Mouse (Mus musculus) MEL (cell line): Measurements from ENCODE around the gene Plxnb1. TPM values are rescaled to one million over a fixed set of nuclear protein-coding genes. Genes with fewer than 3 reads are reported as not detected.

Experiments
- DNase-seq: peaks from one replicate; pipeline ENCODE4 v3.0.0; 2011; ENCODE audit warnings: low read depth, low spot score
- H3K27ac ChIP-seq: 2 replicates; pipeline ENCODE4 v1.5.1; 2012; ENCODE audit warnings: low read depth, mild to moderate bottlenecking, control low read depth, low read length, moderate library complexity; ENCODE audit not compliant: control insufficient read depth
- H3K27me3 ChIP-seq, 2 experiments: fragments of 150-350 bp in 1 of 2; sonication (generic) in 1 of 2; 2 replicates each; pipeline ENCODE4 v1.6.1; 2012; ENCODE audit warnings: low read length in 2 of 2, mild to moderate bottlenecking in 2 of 2, improper control_type of control experiment in 1 of 2, moderate library complexity in 1 of 2; ENCODE audit not compliant: insufficient read depth in 2 of 2, control insufficient read depth in 1 of 2
- H3K36me3 ChIP-seq, 2 experiments: 2 replicates each; pipeline ENCODE4 v1.6.1; 2012 to 2014; ENCODE audit warnings: low read length in 2 of 2, improper control_type of control experiment in 1 of 2, inconsistent platforms in 1 of 2, mild to moderate bottlenecking in 1 of 2; ENCODE audit not compliant: insufficient read depth in 2 of 2, control insufficient read depth in 1 of 2
- H3K4me1 ChIP-seq, 2 experiments: fragments of 150-350 bp in 1 of 2; sonication (generic) in 1 of 2; 2 replicates each; pipeline ENCODE4 v1.6.1; 2012; ENCODE audit warnings: low read length in 2 of 2, improper control_type of control experiment in 1 of 2, mild to moderate bottlenecking in 1 of 2; ENCODE audit not compliant: insufficient read depth in 2 of 2, control insufficient read depth in 1 of 2
- H3K4me3 ChIP-seq, 2 experiments: fragments of 150-350 bp in 1 of 2; sonication (generic) in 1 of 2; 2 replicates each; pipeline ENCODE4 v1.5.1; 2012; ENCODE audit warnings: low read depth in 2 of 2, low read length in 2 of 2, mild to moderate bottlenecking in 2 of 2, moderate library complexity in 2 of 2, control low read depth in 1 of 2, improper control_type of control experiment in 1 of 2; ENCODE audit not compliant: control insufficient read depth in 1 of 2, insufficient read depth in 1 of 2
- H3K79me2 ChIP-seq: 2 replicates; pipeline ENCODE4 v1.6.1; 2012; ENCODE audit warnings: mild to moderate bottlenecking, low read length, moderate library complexity; ENCODE audit not compliant: control insufficient read depth, poor library complexity, insufficient read depth
- H3K9ac ChIP-seq: 2 replicates; pipeline ENCODE4 v1.6.1; 2012; ENCODE audit warnings: low read depth, mild to moderate bottlenecking, control low read depth, low read length, moderate library complexity; ENCODE audit not compliant: control insufficient read depth, poor library complexity, severe bottlenecking
- H3K9me3 ChIP-seq: fragments of 150-350 bp; sonication (generic); replicated peaks from 2 replicates; pipeline ENCODE4 v1.6.1; 2012; ENCODE audit warnings: mild to moderate bottlenecking, low read length, improper control_type of control experiment, moderate library complexity; ENCODE audit not compliant: insufficient read depth
- CHD1 ChIP-seq: IDR thresholded peaks from 2 replicates; pipeline ENCODE4 v1.6.1; 2012; ENCODE audit warnings: low read depth, mild to moderate bottlenecking, inconsistent platforms, low read length, improper control_type of control experiment
- CHD2 ChIP-seq: IDR thresholded peaks from 2 replicates; pipeline ENCODE4 v1.6.1; 2011; ENCODE audit warnings: low read length, improper control_type of control experiment
- E2F4 ChIP-seq: IDR thresholded peaks from 2 replicates; pipeline ENCODE4 v1.6.1; 2011; ENCODE audit warnings: low read depth, low read length, improper control_type of control experiment, borderline replicate concordance
- ELF1 ChIP-seq: IDR thresholded peaks from 2 replicates; pipeline ENCODE4 v1.6.1; 2014; ENCODE audit warnings: low read depth, mild to moderate bottlenecking, inconsistent platforms, low read length, improper control_type of control experiment, moderate library complexity
- EP300 ChIP-seq, 2 experiments: IDR thresholded peaks; 2 replicates each; pipeline ENCODE4 v1.6.1; 2011; ENCODE audit warnings: improper control_type of control experiment in 2 of 2, low read length in 2 of 2, low read depth in 1 of 2, mild to moderate bottlenecking in 1 of 2
- GABPA ChIP-seq: IDR thresholded peaks from 2 replicates; pipeline ENCODE4 v1.6.1; 2012; ENCODE audit warnings: low read depth, mild to moderate bottlenecking, inconsistent platforms, low read length, improper control_type of control experiment, moderate library complexity
- GATA1 ChIP-seq: IDR thresholded peaks from 2 replicates; pipeline ENCODE4 v1.6.1; 2011; ENCODE audit warnings: low read depth, low read length, improper control_type of control experiment
- HCFC1 ChIP-seq: IDR thresholded peaks from 2 replicates; pipeline ENCODE4 v1.6.1; 2012; ENCODE audit warnings: low read depth, mild to moderate bottlenecking, inconsistent platforms, low read length, improper control_type of control experiment, moderate library complexity
- KAT2A ChIP-seq: conservative IDR thresholded peaks from 2 replicates; pipeline ENCODE4 v1.6.1; 2012; ENCODE audit warnings: low read depth, low read length, improper control_type of control experiment, inconsistent platforms
- MAZ ChIP-seq: IDR thresholded peaks from 2 replicates; pipeline ENCODE4 v1.6.1; 2012; ENCODE audit warnings: low read depth, mild to moderate bottlenecking, inconsistent platforms, low read length, improper control_type of control experiment
- MXI1 ChIP-seq: IDR thresholded peaks from 2 replicates; pipeline ENCODE4 v1.6.1; 2011; ENCODE audit warnings: mild to moderate bottlenecking, low read depth, low read length, improper control_type of control experiment
- MYB ChIP-seq: IDR thresholded peaks from 2 replicates; pipeline ENCODE4 v1.6.1; 2011; ENCODE audit warnings: mild to moderate bottlenecking, low read depth, low read length, improper control_type of control experiment
- NELFE ChIP-seq: IDR thresholded peaks from 2 replicates; pipeline ENCODE4 v1.6.1; 2011; ENCODE audit warnings: low read depth, low read length, improper control_type of control experiment
- POLR2A ChIP-seq, 2 experiments: IDR thresholded peaks; 2 replicates each; pipeline ENCODE4 v1.6.1; 2011 to 2012; ENCODE audit warnings: low read length in 2 of 2, mild to moderate bottlenecking in 2 of 2, control low read depth in 1 of 2, improper control_type of control experiment in 1 of 2, low read depth in 1 of 2, moderate library complexity in 1 of 2; ENCODE audit not compliant: control insufficient read depth in 1 of 2, insufficient read depth in 1 of 2, poor library complexity in 1 of 2
- POLR2AphosphoS2 ChIP-seq: IDR thresholded peaks from 2 replicates; pipeline ENCODE4 v1.6.1; 2011; ENCODE audit warnings: low read length, improper control_type of control experiment
- RAD21 ChIP-seq: IDR thresholded peaks from 2 replicates; pipeline ENCODE4 v1.6.1; 2011; ENCODE audit warnings: mild to moderate bottlenecking, low read depth, low read length, improper control_type of control experiment
- RCOR1 ChIP-seq: IDR thresholded peaks from 2 replicates; pipeline ENCODE4 v1.6.1; 2012; ENCODE audit warnings: low read depth, mild to moderate bottlenecking, inconsistent platforms, low read length, improper control_type of control experiment
- SIN3A ChIP-seq: IDR thresholded peaks from 2 replicates; pipeline ENCODE4 v1.6.1; 2012; ENCODE audit warnings: low read length, improper control_type of control experiment, inconsistent platforms
- TAL1 ChIP-seq: IDR thresholded peaks from 2 replicates; pipeline ENCODE4 v1.6.1; 2012; ENCODE audit warnings: mild to moderate bottlenecking, inconsistent platforms, low read length, moderate library complexity, mixed read lengths
- TBP ChIP-seq: IDR thresholded peaks from 2 replicates; pipeline ENCODE4 v1.8.0; 2011; ENCODE audit warnings: low read depth, low read length, improper control_type of control experiment
- TCF12 ChIP-seq: IDR thresholded peaks from 2 replicates; pipeline ENCODE4 v1.6.1; 2014; ENCODE audit warnings: low read depth, mild to moderate bottlenecking, inconsistent platforms, low read length, improper control_type of control experiment, moderate library complexity
- USF1 ChIP-seq: IDR thresholded peaks from 2 replicates; pipeline ENCODE4 v1.6.1; 2014; ENCODE audit warnings: low read depth, mild to moderate bottlenecking, inconsistent platforms, low read length, improper control_type of control experiment, moderate library complexity
- USF2 ChIP-seq, 2 experiments: IDR thresholded peaks; 2 replicates each; pipeline ENCODE4 v1.6.1; 2011 to 2012; ENCODE audit warnings: improper control_type of control experiment in 2 of 2, low read length in 2 of 2, borderline replicate concordance in 1 of 2, inconsistent platforms in 1 of 2, low read depth in 1 of 2, mild to moderate bottlenecking in 1 of 2; ENCODE audit not compliant: insufficient read depth in 1 of 2
- ZKSCAN1 ChIP-seq: IDR thresholded peaks from 2 replicates; pipeline ENCODE4 v1.6.1; 2012; ENCODE audit warnings: low read depth, mild to moderate bottlenecking, inconsistent platforms, low read length, improper control_type of control experiment, moderate library complexity
- ZMIZ1 ChIP-seq: IDR thresholded peaks from 2 replicates; pipeline ENCODE4 v1.6.1; 2012; ENCODE audit warnings: low read depth, mild to moderate bottlenecking, inconsistent platforms, low read length, improper control_type of control experiment, moderate library complexity
- ZNF384 ChIP-seq: IDR thresholded peaks from 2 replicates; pipeline ENCODE4 v1.6.1; 2012; ENCODE audit warnings: low read depth, mild to moderate bottlenecking, inconsistent platforms, low read length, improper control_type of control experiment
- polyA plus RNA-seq, 2 experiments: library from polyadenylated mRNA; stranded (reverse) in 1 of 2; unstranded in 1 of 2; fragments of >175 nt in 1 of 2; fragments of >200 nt in 1 of 2; gene quantifications; 2 replicates each; pipeline versions ENCODE4 v1.2.1 to v1.2.4; 2012; ENCODE audit warnings: low replicate concordance in 2 of 2, low read depth in 1 of 2; ENCODE audit not compliant: insufficient read length in 2 of 2, insufficient read depth in 1 of 2, missing spikeins in 1 of 2
- total RNA-seq: library from RNA; depleted of rRNA; stranded (reverse); fragments of 300-350 nt; gene quantifications from 2 replicates; pipeline ENCODE4 v1.2.3, GENCODE M21; 2012

Gene Plxnb1
- total and polyA plus RNA-seq, 3 experiments = 0.07 TPM; not detected in 2

- no peak overlapping the region for H3K4me3 ChIP-seq
- no peaks in the 10 kb centered on the region for H3K79me2 ChIP-seq
- H3K36me3 ChIP-seq = no peaks in the 10 kb centered on the region
- H3K9ac ChIP-seq = no peak overlapping the region
- H3K27ac ChIP-seq = no peak overlapping the region
- TF ChIP-seq TCF12 = no peak
- no peak for TF ChIP-seq USF1
- no peak for TF ChIP-seq KAT2A
- no peak for TF ChIP-seq POLR2A (IDR thresholded peaks at IDR 0.05; ENCODE audit: control insufficient read depth in 1 of 2, insufficient read depth in 1 of 2, low read depth in 1 of 2, low read length in 2 of 2, poor library complexity in 1 of 2)
- TF ChIP-seq MYB = no peak
- no peak for TF ChIP-seq USF2 (IDR thresholded peaks at IDR 0.05; ENCODE audit: borderline replicate concordance in 1 of 2, insufficient read depth in 1 of 2, low read depth in 1 of 2, low read length in 2 of 2)
- TF ChIP-seq ZMIZ1 = no peak
- TF ChIP-seq SIN3A = no peak
- no peak for TF ChIP-seq RAD21
- no peak for TF ChIP-seq CHD1
- no peak for TF ChIP-seq MAZ
- no peak for TF ChIP-seq CHD2
- TF ChIP-seq POLR2AphosphoS2 = no peak
- TF ChIP-seq ZNF384 = no peak
- no peak for TF ChIP-seq NELFE
- H3K4me1 ChIP-seq = no peaks in the 10 kb centered on the region
- no peaks in the 10 kb centered on the region for H3K9me3 ChIP-seq
- H3K27me3 ChIP-seq = no peaks in the 10 kb centered on the region; a peak in 2 of 4 replicates
- DNase-seq = no peak
Measured at GRCm38 (mm10) chr9:109114276-109114675, 19.1 kb downstream of the Plxnb1 start.

- no peaks in the 10 kb centered on the region for H3K36me3 ChIP-seq
- no peak overlapping the region for H3K4me3 ChIP-seq
- H3K27me3 ChIP-seq = no peaks in the 10 kb centered on the region; a peak in 2 of 4 replicates
- no peaks in the 10 kb centered on the region for H3K79me2 ChIP-seq
- H3K27ac ChIP-seq = no peak overlapping the region
- H3K4me1 ChIP-seq = no peaks in the 10 kb centered on the region
- TF ChIP-seq RAD21 (no peak), MAZ (no peak), MXI1 (no peak), ZKSCAN1 (no peak), GABPA (no peak), MYB (no peak), EP300 (IDR thresholded peaks at IDR 0.05; ENCODE audit: low read depth in 1 of 2, low read length in 2 of 2) (no peak), E2F4 (no peak), TAL1 (no peak), ELF1 (no peak), GATA1 (no peak), POLR2AphosphoS2 (no peak), ZMIZ1 (no peak), KAT2A (no peak), HCFC1 (no peak), RCOR1 (no peak), ZNF384 (no peak), TBP (no peak)
- no peak for DNase-seq
- H3K9me3 ChIP-seq = no peaks in the 10 kb centered on the region
- H3K9ac ChIP-seq = no peak overlapping the region
Measured at GRCm38 (mm10) chr9:109114871-109115270, 19.7 kb downstream of the Plxnb1 start.
